Mouse (Mus musculus) forebrain, embryonic 12.5 days (tissue): ENCODE results near the gene Mrpl22. TPM values are rescaled to one million over a fixed set of nuclear protein-coding genes. Genes with fewer than 3 reads are reported as not detected.
"Not testable (repeated sequence)": the region's sequence is repeated elsewhere in the genome, so short reads cannot be mapped to it uniquely, and the experiment has no call there.

Source experiments
- ATAC-seq: fragments of 200-750 bp; cut with Nextera tagmentation; 2 replicates; pipeline ENCODE4 v1.8.0; 2017; ENCODE audit warnings: moderate TSS enrichment; ENCODE audit not compliant: low FRiP score
- H3K27ac ChIP-seq: fragments of 300-500 bp; sonication (generic); 2 replicates; pipeline ENCODE4 v1.5.1; 2016; ENCODE audit warnings: mild to moderate bottlenecking
- H3K27me3 ChIP-seq: fragments of 300-500 bp; sonication (generic); 2 replicates; pipeline ENCODE4 v1.6.1; 2016; ENCODE audit warnings: mild to moderate bottlenecking
- H3K36me3 ChIP-seq: fragments of 300-500 bp; sonication (generic); replicated peaks from 2 replicates; pipeline ENCODE4 v1.6.1; 2016; ENCODE audit warnings: mild to moderate bottlenecking
- H3K4me1 ChIP-seq: fragments of 300-500 bp; sonication (generic); 2 replicates; pipeline ENCODE4 v1.6.1; 2016
- H3K4me2 ChIP-seq: fragments of 300-500 bp; sonication (generic); 2 replicates; pipeline ENCODE4 v1.6.1; 2016; ENCODE audit warnings: mild to moderate bottlenecking, moderate library complexity
- H3K4me3 ChIP-seq: fragments of 300-500 bp; sonication (generic); replicated peaks from 2 replicates; pipeline ENCODE4 v1.5.1; 2016; ENCODE audit warnings: mild to moderate bottlenecking
- H3K9ac ChIP-seq: fragments of 300-500 bp; sonication (generic); 2 replicates; pipeline ENCODE4 v1.6.1; 2016; ENCODE audit warnings: mild to moderate bottlenecking
- H3K9me3 ChIP-seq: fragments of 300-500 bp; sonication (generic); 2 replicates; pipeline ENCODE4 v1.6.1; 2016
- WGBS: fragments of 180-500 bp; shearing (Covaris S2); methylation state at CpG from one replicate; pipeline ENCODE4 v1.1.7; 2016; 5-methylcytosine and 5-hydroxymethylcytosine counted together
- polyA plus RNA-seq: library from polyadenylated mRNA; unstranded; fragments of >200 nt; fragmentation: Nextera tagmentation; extraction: Ambion mirVana; gene quantifications from 2 replicates; pipeline ENCODE4 v1.2.1, GENCODE M21; 2016

Gene Mrpl22
- polyA plus RNA-seq, 1 experiment from 2014 or later, result 113 TPM

DNA sequence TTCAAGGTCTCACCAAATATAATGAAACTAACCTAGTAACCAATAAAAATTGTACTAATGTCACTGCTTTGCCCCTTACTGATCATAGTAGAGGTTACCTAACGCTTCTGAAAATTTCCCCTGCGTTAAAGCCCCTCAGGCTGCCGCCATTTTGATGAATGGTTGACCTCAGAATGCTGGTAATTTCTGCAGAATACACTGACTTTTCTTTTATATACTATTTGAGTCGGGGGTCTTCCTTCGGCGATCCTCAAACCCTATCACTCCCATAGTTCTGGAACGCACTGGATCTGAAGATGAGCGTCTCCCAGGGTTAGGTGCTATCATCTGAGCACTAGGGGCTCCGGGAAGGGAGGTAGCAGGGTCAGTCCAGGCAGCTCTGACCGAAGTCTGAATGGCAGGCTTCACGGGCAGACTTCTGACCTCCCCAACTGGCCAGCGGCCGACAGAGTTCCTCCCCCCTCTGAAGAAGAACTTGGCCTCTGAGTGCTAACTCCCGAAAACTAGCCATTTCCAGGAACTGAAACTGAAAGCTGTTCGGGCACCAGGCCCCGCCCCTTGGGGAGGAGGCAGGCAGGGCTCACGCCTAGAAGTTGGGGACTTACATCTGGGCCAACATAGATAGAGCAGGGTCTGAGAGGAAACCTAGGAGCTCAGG is 43.1 kb downstream of the Mrpl22 start:
- Histone ChIP-seq H3K9ac (no peak overlapping the region), H3K4me2 (peak overlapping the region; percentile 40), H3K36me3 (no peaks in the 10 kb centered on the region), H3K4me1 (peaks cover 7% of the 10 kb centered on the region; the same call in 1 of the 2 replicates), H3K27ac (no peak overlapping the region), H3K4me3 (peak overlapping the region; percentile 25), H3K9me3 (no peaks in the 10 kb centered on the region), H3K27me3 (no peaks in the 10 kb centered on the region)
- no peak for ATAC-seq
- 53% methylated on average over 17 of the region's 17 CpGs for WGBS

DNA sequence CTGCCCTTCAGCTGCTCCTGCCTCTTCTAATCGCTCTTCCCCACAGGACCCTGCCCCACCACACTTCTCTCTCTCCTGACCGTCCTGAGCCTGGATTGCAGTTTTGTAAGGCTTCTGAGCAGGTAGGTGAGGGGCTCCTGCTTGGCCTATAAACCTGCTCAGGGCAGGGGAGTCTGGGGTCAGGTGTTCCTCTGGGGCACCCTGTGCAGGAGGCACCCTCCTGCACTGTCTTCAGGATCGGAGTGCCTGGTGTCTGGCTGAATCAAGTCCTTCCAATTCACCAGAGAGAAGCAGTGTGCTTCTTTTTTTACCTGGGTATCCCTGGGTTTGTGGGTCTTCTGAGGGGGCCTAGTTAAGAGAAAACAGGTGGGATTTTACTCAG is 43.6 kb downstream of the Mrpl22 start:
- H3K4me3 ChIP-seq, result not testable (repeated sequence)
- 51% methylated on average over 3 of the region's 3 CpGs for WGBS

DNA sequence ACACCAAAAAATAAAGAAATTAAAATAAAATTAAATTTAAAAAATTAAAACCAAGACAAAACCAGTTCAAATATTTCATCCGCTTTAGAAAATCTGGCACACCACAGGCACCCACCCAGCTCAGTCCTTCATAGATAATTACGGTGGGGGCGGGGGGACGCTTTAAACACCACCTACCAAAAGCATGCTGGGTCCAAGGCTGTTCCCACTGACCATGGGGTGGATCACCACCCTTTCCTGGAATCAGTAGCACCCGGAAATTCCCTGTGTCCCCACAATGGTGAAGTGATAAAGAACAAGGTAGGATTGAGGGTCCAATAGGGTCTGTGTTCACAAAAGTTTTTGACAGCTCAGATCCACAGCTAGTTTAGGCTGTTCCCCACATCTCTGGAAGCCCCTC is 44.4 kb downstream of the Mrpl22 start:
- no peaks in the 10 kb centered on the region for H3K36me3 ChIP-seq
- no peaks in the 10 kb centered on the region for H3K27me3 ChIP-seq
- no peak overlapping the region for H3K27ac ChIP-seq
- no peak overlapping the region for H3K4me2 ChIP-seq
- WGBS, result 84% methylated on average over 5 of the region's 5 CpGs
- H3K9me3 ChIP-seq, result no peaks in the 10 kb centered on the region
- H3K4me1 ChIP-seq, result peaks cover 7% of the 10 kb centered on the region; the same call in 1 of the 2 replicates
- H3K4me3 ChIP-seq, result no peak overlapping the region
- ATAC-seq, result no peak
- H3K9ac ChIP-seq, result no peak overlapping the region

More for the DNA sequence above, 43.6 kb downstream of the Mrpl22 start:
- H3K4me2 ChIP-seq, H3K36me3 ChIP-seq, H3K27ac ChIP-seq, H3K4me1 ChIP-seq, H3K9me3 ChIP-seq, H3K27me3 ChIP-seq, ATAC-seq, H3K9ac ChIP-seq: not testable (repeated sequence)

DNA sequence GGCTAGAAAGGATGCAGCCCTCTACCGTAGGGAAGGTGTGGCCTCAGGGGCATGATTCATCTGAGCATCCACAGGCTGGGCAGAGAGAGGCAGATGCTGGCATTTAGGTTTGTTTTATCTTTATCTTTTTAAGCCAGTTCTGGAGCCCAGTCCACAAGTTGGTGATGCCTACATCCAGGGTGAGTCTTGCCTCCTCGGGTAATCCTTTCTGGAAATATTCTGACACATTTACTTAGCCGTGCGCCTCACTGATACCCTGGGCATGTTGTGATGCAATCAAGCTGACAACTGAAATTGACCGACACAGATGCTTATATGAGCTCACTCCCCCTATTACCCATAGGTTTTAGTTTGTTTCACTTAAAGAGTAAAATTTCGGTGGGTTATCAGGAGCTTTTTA is 45.4 kb downstream of the Mrpl22 start:
- ATAC-seq, result no peak
- Histone ChIP-seq H3K36me3 (no peaks in the 10 kb centered on the region), H3K27ac (no peak overlapping the region), H3K9ac (no peak overlapping the region), H3K4me3 (no peak overlapping the region), H3K27me3 (no peaks in the 10 kb centered on the region), H3K4me1 (no peaks in the 10 kb centered on the region), H3K9me3 (no peaks in the 10 kb centered on the region), H3K4me2 (no peak overlapping the region)
- 86% methylated on average over 6 of the region's 6 CpGs for WGBS

DNA sequence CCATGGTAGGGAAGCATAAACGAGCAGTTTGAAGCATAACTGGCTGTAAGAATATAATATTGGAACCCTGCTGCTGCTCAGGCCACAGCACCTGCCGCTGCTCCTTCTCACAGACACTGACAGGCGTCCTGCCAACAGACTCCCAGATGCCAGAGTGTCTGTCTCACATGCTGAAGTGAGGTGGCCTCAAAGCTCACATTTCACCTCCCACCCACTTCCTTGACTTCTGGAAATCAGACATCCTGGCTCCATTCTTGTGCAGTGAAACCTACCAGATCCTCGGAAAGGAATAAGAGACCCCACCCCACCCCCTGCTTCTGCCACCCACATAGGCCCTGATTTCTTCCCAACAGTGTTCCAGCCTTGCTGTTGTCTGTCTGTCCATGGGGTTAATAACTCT is 52.3 kb downstream of the Mrpl22 start:
- Histone ChIP-seq H3K9me3 (no peaks in the 10 kb centered on the region), H3K4me1 (no peaks in the 10 kb centered on the region), H3K4me3 (no peak overlapping the region), H3K27ac (no peak overlapping the region), H3K9ac (no peak overlapping the region), H3K4me2 (no peak overlapping the region), H3K36me3 (no peaks in the 10 kb centered on the region), H3K27me3 (no peaks in the 10 kb centered on the region)
- WGBS, result 64% methylated on average over 4 of the region's 4 CpGs
- ATAC-seq, result no peak

DNA sequence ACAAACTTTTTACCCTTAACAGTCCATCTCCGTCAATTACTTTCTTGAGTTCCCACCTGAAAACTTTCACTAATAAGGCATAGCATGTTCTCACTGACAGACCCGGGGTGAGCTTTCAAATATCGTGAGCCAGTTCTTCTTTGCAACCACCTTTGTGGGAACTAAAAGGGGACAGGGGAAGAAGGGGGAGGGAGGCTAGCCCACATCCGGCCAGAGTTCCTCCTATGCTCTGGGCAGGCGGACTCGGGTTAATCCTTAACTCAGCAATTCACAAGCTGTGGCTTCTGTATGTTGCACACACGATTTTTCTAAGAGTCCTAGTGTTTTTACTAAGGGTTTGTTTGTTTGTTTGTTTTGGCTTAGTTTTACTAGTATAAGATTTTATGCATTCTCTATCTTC is 52.9 kb downstream of the Mrpl22 start:
- 70% methylated on average over 7 of the region's 7 CpGs for WGBS
- no peaks in the 10 kb centered on the region for H3K9me3 ChIP-seq

DNA sequence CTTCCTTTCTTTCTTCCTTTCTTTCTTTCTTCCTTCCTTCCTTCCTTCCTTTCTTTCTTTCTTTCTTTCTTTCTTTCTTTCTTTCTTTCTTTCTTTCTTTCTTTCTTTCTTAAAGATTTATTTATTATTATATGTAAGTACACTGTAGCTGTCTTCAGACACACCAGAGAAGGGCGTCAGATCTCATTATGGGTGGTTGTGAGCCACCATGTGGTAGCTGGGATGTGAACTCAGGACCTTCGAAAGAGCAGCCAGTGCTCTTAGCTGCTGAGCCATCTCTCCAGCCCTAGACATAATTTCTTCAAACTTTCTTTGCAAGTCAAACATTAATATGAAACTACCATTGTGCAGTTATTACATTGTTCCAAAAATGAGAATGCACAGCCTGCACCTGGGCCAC is 53.4 kb downstream of the Mrpl22 start:
- not testable (repeated sequence) for H3K27ac ChIP-seq, H3K9ac ChIP-seq, H3K27me3 ChIP-seq, H3K4me2 ChIP-seq, H3K9me3 ChIP-seq, H3K4me1 ChIP-seq, ATAC-seq, H3K36me3 ChIP-seq, H3K4me3 ChIP-seq
- 78% methylated on average over 2 of the region's 2 CpGs for WGBS

More for the DNA sequence above, 52.9 kb downstream of the Mrpl22 start:
- H3K4me3 ChIP-seq, result no peak overlapping the region
- no peak overlapping the region for H3K27ac ChIP-seq
- no peaks in the 10 kb centered on the region for H3K36me3 ChIP-seq
- no peaks in the 10 kb centered on the region for H3K4me1 ChIP-seq
- H3K9ac ChIP-seq, result no peak overlapping the region
- H3K4me2 ChIP-seq, result no peak overlapping the region
- no peak for ATAC-seq
- no peaks in the 10 kb centered on the region for H3K27me3 ChIP-seq

DNA sequence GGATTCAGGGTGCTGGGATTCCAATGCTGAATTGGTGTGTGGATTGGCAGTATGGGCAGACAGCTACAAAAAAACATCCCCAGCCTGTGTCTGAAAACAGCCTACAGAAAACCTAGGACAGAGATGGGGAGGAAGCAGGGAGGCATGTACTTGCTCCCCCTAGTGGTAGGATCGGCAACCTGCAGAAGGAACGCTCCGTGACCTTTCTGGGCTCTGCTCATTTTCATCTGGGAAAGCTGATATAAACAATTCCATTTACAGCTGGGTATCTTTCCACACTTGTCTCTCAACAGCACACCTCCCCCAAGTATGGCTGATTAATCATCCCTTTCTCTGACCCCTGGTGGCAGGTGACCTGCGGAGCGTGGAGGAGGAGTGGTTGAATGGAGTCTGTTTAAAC is 54.2 kb downstream of the Mrpl22 start:
- Histone ChIP-seq H3K4me1 (no peaks in the 10 kb centered on the region), H3K27me3 (no peaks in the 10 kb centered on the region), H3K27ac (no peak overlapping the region), H3K36me3 (no peaks in the 10 kb centered on the region), H3K9ac (no peak overlapping the region), H3K9me3 (no peaks in the 10 kb centered on the region), H3K4me2 (no peak overlapping the region), H3K4me3 (no peak overlapping the region)
- 10% methylated on average over 5 of the region's 5 CpGs for WGBS
- ATAC-seq, result no peak

DNA sequence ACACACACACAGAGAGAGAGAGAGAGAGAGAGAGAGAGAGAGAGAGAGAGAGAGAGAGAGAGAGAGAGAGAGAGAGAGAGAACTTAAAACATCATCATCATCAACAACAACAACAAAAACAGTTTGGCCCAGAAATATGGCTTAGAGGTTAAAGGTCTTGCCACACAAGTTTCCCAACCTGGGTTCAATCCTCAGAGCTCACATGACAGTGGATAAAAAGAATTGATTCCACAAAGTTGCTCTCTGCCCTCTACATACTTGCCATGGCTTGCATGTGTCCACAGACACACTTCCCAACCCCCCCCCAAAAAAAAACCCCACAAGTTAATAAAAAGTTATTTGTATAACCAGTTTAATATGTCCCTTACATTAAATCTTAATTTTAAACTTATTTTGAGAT is 55.0 kb downstream of the Mrpl22 start:
- H3K4me1 ChIP-seq, result no peaks in the 10 kb centered on the region
- H3K9me3 ChIP-seq, result no peaks in the 10 kb centered on the region
- H3K36me3 ChIP-seq, result no peaks in the 10 kb centered on the region
- H3K4me3 ChIP-seq, result no peak overlapping the region
- no peak overlapping the region for H3K27ac ChIP-seq
- no peaks in the 10 kb centered on the region for H3K27me3 ChIP-seq
- no peak for ATAC-seq
- H3K9ac ChIP-seq, result no peak overlapping the region
- no peak overlapping the region for H3K4me2 ChIP-seq

DNA sequence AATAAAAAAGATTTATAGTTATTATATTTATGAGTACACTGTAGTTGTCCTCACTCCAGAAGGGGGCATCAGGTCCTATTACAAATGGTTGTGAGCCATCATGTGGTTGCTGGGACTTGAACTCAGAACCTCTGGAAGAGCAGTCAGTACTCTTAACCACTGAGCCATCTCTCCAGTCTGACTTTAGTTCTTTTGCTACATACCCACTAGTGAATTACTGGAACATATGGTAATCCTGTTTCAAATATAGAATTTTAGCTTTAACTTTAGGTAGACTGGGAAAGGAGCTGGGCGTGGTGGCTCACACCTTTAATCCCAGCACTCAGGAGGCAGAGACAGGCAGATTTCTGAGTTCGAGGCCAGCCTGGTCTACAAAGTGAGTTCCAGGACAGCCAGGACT is 56.6 kb downstream of the Mrpl22 start:
- H3K4me1 ChIP-seq, H3K27ac ChIP-seq, H3K36me3 ChIP-seq, H3K27me3 ChIP-seq, H3K4me2 ChIP-seq, H3K4me3 ChIP-seq, H3K9me3 ChIP-seq, ATAC-seq, H3K9ac ChIP-seq: not testable (repeated sequence)
- 78% methylated on average over 2 of the region's 2 CpGs for WGBS

Other genes with a start within 250 kb of the Mrpl22 start
- 16.0 and 17.9 TPM in 2 replicates for gene Larp1, start 162.6 kb upstream of the Mrpl22 start, polyA plus RNA-seq
- gene Gm12248, start 78.5 kb upstream of the Mrpl22 start, polyA plus RNA-seq, result not detected in 2 replicates
- gene Cnot8, start 67.5 kb upstream of the Mrpl22 start, polyA plus RNA-seq, result 110 and 112 TPM in 2 replicates
- 20.2 and 23.5 TPM in 2 replicates for gene Gemin5, start 3.1 kb upstream of the Mrpl22 start, polyA plus RNA-seq
- gene Igtp, start 27.9 kb downstream of the Mrpl22 start, polyA plus RNA-seq, result 1.6 and 1.9 TPM in 2 replicates
- gene Irgm2, start 28.0 kb downstream of the Mrpl22 start, polyA plus RNA-seq, result 0.51 and 0.63 TPM in 2 replicates
- gene 4930438A08Rik, start 103.1 kb downstream of the Mrpl22 start, polyA plus RNA-seq, result not detected in 2 replicates
- 29.3 and 30.1 TPM in 2 replicates for gene Zfp692, start 135.4 kb downstream of the Mrpl22 start, polyA plus RNA-seq
- 37.7 and 40.4 TPM in 2 replicates for gene Zfp672, start 158.7 kb downstream of the Mrpl22 start, polyA plus RNA-seq
- gene Sh3bp5l, start 159.1 kb downstream of the Mrpl22 start, polyA plus RNA-seq, result 45.2 and 51.0 TPM in 2 replicates
- not detected in 2 replicates for gene Lypd8, start 207.4 kb downstream of the Mrpl22 start, polyA plus RNA-seq
- gene 1810065E05Rik, start 249.4 kb downstream of the Mrpl22 start, polyA plus RNA-seq, result not detected in 2 replicates